Mouse (Mus musculus): Measurements from ENCODE around the gene Ednrb.
"Not testable (repeated sequence)": the region's sequence is repeated elsewhere in the genome, so short reads cannot be mapped to it uniquely, and the experiment has no call there.

Gene Ednrb

GRCm38 (mm10) chr14:103822590-103822989 lies 21.6 kb downstream of the Ednrb start:
- no peak for DNase-seq

DNA sequence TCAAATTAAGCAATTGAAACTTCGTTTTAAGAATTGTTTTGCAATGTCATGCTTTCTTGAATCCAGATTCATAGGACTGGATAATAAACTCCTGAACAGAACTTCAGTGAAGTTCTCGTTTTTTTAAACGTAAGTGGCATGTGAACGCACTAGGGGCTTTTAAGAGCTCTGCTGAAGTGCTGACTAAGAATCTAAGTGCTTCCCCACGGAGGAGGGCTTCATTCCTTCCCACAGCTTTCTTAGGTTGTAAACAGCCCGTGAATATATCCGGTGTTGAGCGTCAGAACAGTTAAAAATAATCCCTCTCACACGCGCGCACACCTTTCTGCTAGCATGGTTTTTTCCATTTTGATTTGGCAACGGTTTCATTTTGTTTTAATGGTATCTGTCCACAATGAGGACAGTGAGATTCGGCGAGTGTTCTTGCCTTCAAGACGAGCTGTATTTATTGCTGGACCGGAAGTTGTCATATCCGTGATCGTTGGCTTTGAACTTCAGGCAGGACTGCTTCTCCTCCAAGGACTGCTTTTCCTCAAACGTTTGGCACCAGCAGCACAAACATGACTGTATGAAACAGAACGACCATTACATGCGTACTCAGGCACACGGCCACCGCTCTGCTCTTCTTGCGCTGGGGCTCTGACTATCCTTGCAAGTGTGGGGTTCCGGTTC lies 27.4 kb downstream of the Ednrb start:
- peak; percentile 28 for DNase-seq

DNA sequence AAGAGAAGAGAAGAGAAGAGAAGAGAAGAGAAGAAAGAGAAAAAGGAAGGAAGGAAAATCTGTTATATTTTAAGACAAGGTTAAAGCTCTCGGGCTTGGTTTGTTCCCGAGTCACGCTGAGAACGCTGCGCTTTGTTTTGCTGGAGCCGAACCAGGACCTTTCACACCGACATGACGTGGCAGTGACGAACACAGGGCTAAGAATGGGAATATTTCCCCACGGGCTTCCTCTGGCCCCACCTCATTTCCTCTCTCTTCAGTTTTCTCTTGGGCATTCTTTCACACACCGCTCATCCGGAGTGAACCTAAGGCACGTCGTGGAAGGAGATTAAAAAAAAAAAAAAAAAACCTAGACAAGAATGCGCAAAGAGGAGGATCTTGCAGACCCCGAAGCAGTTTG lies 28.7 kb downstream of the Ednrb start:
- DNase-seq = peak; percentile 58

DNA sequence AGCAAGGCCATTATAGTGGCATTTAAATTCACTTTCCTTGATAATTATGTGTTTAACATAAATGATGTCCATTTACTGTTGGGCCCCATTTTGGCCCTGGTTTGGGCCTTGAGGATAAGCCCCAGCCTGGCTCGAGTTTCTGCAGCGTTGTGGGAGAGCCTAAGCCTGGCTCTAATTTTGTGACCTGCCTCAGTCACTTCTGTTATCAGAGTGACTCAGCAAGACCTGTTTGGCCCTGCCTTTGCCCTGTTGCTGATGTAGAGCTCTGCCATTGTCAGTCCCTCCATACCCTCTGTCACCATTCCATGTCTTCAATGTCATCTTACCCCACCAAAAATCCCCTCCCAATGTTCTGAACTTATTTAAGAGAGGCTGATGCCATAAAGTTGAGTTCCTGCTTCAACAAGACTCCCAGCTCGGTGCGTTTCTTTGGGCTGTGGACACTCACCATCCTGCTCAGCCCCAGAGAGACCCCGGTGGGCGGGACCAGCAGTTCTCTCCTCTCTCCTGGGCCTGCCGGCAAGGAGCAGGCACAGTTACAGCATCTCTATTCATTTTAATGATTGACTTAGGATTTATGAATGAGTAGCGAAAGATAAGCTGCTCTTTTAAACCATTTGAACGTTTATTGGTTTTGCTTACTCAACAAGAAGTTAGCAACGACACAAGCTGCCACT lies 30.0 kb downstream of the Ednrb start:
- no peak for DNase-seq

DNA sequence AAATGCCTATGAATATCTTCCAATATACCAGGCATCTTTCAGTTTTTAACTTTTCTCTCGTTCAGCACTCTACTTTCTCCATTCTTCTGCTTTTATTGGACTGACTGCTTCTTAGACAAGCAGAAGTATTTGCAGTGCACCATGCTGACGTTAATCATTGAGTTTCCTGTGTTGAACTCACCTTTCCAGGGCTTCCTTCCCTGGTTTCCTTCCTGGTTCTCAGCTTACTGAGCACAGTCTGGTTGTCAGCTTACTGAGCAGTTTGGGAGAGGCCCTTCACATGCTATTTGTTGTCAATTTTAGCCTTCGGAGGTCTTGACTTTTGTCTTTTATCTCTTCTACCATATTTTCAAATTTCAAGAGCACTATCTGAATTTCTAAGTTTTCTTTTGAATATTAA lies 31.0 kb downstream of the Ednrb start:
- no peak for DNase-seq

DNA sequence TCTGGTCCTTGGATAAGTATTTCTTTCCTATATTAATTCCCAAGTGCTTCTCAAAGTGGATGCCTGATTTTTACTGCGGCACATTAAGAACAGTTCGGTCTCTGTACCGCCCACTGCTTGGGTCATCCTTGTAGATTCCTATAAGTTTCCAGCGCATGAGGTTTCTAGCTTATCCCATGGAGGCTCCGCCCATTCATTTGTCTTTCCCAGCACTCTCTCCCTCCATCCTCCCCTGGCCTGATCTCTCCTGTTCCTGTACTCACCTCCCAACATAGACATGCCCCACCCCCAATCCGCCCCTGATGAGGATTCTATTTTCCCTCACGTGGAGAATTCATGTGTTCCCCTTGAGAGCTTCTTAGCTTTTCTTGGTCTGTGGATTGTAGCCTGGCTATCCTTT lies 32.9 kb downstream of the Ednrb start:
- no peak for DNase-seq

DNA sequence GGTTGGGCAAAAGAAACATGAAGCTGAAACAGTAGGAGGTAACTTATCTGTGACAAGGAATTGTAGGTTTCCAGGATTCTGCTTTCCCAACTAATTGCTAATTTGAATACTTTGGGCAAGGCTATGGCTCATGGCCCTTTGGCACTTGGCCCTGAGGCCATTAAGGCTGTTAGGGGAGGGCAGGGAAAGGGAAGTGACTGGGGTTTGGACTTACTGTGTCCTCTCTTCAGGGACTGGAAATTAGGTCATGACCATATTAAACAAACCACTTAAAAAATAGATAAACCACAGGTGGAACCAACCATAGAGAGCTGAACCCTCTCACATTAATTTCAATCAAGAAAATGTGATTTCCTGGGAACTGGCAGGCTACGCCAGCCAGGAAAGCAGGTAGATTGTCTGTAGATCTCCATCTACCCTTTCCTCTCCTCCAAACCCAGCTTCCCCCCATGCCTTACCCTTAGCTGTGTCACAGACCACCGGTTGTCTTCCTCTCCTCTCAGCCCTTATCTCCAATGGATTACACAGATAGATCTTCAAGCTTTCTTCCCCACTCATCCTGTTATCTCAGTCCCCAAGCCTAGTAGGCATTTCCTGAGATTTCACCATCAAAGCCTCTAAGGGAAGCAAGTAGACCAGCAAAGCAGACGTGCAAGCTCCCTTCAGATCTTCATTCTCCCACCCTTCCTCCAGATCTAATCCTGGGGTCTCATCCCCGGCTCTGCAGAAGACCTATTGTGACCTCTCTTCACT lies 40.1 kb downstream of the Ednrb start:
- DNase-seq = no peak

DNA sequence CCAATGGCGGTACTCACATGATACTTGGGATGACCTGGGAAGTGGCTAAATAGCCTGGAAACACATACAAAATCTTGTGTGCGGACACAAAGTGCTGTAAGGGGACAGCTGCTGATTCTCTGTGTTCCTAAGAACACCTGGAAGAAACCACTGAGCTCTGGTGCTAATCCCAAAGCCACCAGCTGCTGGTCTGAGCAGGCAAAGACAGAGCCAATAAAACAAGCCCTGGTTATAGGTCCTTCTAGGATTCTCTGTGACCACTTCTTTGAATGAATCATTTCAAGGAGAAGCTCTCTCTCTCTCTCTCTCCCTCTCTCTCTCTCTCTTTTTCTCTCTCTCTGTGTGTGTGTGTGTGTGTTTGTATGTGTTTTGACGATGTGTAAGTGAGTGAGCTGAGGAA lies 47.1 kb downstream of the Ednrb start:
- no peak for DNase-seq

GRCm38 (mm10) chr14:103795591-103795990 lies 48.6 kb downstream of the Ednrb start:
- DNase-seq = no peak

GRCm38 (mm10) chr14:103793409-103793808 lies 50.8 kb downstream of the Ednrb start:
- DNase-seq = no peak

GRCm38 (mm10) chr14:103792726-103793125 lies 51.5 kb downstream of the Ednrb start:
- DNase-seq = no peak

GRCm38 (mm10) chr14:103787547-103787946 lies 56.7 kb downstream of the Ednrb start:
- no peak for DNase-seq

- DNase-seq = peak; percentile 3
Measured at GRCm38 (mm10) chr14:103785096-103785965, 58.9 kb downstream of the Ednrb start.

GRCm38 (mm10) chr14:103780336-103780735 lies 63.9 kb downstream of the Ednrb start:
- not testable (repeated sequence) for DNase-seq

- DNase-seq = no peak
Measured at GRCm38 (mm10) chr14:103779276-103779675, 64.9 kb downstream of the Ednrb start.

DNA sequence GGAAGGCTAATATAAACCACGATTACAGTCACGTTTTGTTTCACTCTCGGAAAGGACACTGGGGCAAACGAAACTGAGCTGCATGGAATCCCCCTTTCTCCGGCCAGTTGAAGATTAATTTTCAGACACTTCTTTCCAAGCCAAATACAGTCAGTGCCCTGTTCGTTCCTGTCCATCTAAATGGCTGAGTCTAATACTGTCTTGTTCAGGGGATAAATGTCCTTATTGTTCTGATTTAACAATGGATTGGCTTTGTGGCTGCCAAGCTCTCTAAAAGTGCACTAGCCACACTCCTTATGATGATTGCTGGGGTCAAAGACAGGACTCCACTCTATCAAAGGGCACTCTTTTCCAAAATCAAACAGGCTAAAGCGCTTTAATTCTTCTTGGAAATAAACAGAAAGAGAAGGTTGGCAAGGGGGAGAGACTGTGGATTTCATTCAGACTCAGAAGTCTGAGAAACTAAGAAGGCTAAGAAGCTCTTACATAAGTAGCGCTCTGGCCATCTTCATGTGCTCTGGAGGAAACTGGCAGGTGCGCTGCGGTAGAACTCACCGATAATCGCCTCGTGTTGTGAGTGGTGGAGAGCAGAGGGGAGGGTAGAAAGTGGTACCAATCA lies 65.6 kb downstream of the Ednrb start:
- no peak for DNase-seq

- DNase-seq = no peak
Measured at GRCm38 (mm10) chr14:103778009-103778431, 66.2 kb downstream of the Ednrb start.

GRCm38 (mm10) chr14:103777386-103777785 lies 66.8 kb downstream of the Ednrb start:
- no peak for DNase-seq

- DNase-seq = no peak
Measured at GRCm38 (mm10) chr14:103769319-103770245, 74.6 kb downstream of the Ednrb start.

GRCm38 (mm10) chr14:103767488-103767887 lies 76.7 kb downstream of the Ednrb start:
- DNase-seq = no peak

Measured in lung, postnatal 14 days (tissue).